Mouse (Mus musculus) left cerebral cortex, adult 18-20 months (tissue): ENCODE measurements around the gene Gm14214. TPM values are rescaled to one million over a fixed set of nuclear protein-coding genes. Genes with fewer than 3 reads are reported as not detected.

Experiments
- DNase-seq, 2 experiments: peaks; one replicate each; pipeline ENCODE4 v3.0.0; 2021 to 2022; ENCODE audit warnings: low spot score in 2 of 2, mixed read lengths in 1 of 2
- long read RNA-seq, 2 experiments: library from polyadenylated mRNA; stranded (forward); transcript quantifications; one replicate each; pipeline ENCODE4 v2.0.0; 2021
- total RNA-seq, 2 experiments: library from RNA; stranded (reverse); gene quantifications; 2 replicates each; pipeline ENCODE4 v1.2.3; 2021

Gene Gm14214
- not detected for total RNA-seq
- long read RNA-seq, experiment 1 = 0 reads
- long read RNA-seq, experiment 2 = 0 reads

DNA sequence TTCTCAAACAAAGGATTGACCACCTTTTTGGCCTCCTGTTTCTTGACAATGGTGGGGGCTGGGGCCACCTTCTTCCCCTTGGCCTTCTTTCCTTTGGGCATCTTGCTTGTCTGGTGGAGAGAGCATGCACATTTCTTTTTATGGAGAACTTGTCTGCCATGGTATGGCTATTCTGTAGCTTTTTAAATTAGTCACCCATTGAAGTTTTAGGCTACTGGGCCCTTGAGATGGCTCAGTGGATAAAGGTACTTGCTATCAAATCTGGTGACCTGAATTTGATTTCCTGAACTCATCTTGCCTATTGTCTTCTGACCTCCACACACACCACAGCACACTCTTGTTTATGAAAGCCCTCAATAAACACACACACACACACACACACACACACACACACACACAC is at the start of gene Gm14214:
Gm14214 (minus strand) TSS at position 101 of the 400 bp plus-strand sequence.
- no peak for DNase-seq

DNA sequence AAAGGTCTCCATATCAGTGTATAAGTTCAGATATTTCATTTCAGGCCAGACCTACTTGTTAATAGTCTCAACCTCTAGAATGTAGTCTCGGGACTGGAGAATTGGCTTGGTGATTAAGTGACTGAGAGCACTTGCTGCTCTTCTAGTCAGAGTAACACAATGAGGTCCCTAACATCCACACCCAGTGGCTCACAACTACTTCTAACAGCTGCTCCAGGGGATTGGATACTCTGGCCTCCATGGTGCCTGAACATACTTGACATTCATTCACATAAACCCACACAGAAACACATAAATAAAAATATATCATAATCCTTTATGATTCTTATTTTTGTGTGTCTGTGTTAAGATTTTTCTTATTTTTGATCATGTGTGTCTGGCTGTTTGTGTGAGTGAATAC is 48.8 kb upstream of the Gm14214 start:
- no peak for DNase-seq

DNA sequence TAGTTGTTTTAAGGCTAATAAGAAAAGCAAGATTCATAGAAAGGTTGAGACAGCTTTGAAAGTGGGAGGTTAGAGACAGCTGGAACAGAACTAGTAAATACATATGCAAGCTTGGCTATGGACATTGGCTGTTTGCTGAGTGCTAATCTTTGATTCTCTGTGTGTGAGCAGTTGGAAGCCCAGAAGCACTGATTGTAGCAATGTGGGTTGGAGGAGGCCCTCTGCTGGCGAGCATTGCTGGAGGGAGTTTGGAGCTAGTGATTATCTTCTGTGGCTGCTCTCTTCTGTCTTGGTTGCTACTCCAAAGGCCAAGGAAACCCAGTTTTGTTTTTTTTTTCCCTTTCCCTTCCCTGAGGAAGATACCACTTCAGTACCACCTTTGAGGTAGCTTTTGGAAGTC is 48.0 kb upstream of the Gm14214 start:
- DNase-seq = peak; percentile 39 to 47

DNA sequence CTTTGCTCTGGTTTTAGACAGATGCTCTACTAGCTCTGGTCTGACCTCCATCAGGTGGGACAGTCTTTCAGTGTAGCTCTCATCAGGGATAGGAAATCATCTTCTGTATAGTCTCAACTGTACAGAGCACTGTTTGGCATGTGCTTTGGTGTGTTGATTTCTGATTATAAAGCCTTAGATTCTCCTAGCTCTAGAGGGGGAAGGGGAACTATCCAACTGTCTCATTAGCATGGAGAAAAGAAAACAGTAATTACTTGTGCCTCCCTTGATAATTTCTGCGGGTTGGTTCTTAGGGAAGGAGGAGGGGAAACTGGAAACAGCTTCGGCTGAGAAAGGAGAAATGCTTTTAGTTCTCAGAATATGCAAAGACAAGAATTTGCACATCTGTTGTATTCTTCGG is 47.3 kb upstream of the Gm14214 start:
- no peak for DNase-seq

DNA sequence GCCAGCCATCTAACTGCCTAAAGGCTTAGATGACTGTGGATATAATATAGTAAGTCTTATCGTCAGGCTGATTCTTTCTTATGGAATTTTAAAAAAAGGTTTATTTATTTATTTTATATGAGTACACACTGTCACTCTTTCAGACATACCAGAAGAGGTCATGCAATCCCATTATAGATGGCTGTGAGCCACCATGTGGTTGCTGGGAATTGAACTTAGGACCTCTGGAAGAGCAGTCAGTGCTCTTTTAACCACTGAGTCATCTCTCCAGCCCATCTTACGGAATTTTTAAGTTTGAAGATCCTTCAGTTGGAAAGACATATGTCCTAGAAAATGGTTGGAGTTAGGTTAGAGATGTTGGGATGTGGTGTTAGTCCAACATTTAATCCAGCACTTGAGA is 43.6 kb upstream of the Gm14214 start:
- DNase-seq = no peak

DNA sequence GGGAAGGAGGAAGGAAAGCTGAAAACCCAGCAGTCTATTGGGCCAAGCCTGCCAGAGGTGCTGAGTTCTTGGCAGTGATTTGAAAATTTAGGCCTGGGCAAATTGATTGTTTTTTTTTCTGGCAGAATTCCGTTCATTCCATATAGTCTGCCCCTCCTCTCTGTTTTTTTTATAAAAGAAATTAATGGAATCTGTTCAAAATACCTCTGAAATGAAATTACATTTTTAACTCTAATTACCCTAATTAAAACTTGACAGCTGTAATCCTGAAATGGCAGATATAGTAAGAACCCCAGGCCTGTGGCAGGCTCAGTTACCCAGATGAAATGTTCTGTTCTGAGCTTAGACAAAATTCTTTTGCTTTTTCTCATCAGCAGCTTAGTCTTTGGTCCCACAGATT is 41.0 kb upstream of the Gm14214 start:
- DNase-seq = no peak

GRCm38 (mm10) chr2:154809107-154809762 is 39.4 kb upstream of the Gm14214 start:
- DNase-seq = no peak

GRCm38 (mm10) chr2:154807689-154808088 is 37.9 kb upstream of the Gm14214 start:
- no peak for DNase-seq

DNA sequence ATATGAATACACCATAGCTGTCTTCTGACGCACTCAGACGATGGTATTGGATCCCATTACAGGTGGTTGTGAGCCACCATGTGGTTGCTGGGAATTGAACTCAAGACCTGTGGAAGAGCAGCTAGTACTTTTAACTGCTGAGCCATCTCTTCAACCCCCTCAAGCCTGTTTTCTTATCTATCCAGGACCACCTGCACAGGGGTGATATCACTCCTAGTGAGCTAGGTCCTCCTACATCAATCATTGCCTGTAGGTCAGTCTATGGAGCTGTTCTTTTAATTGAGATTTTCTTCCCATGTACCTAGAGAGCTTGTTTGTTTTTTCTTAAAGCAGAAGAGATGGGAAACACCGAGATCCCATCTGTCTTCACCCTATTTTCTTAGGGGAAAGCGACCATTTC is 34.0 kb upstream of the Gm14214 start:
- DNase-seq = no peak

DNA sequence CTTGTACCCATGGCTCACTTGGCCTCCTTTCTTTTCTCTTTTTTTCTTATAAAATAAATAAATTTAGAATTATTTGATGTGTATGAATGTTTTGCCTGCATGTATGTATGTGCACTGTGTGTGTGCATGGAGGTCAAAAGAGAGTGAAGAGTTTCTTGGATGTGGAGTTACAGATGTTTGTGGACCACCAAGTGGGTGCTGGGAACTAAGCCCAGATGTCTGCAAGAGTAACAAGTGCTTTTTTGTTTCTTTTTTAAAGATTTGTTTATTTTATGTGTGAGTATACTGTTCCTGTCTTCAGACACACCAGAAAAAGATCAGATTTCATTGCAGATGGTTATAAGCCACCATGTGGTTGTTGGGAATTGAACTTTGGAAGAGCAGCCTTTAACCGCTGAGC is 33.5 kb upstream of the Gm14214 start:
- DNase-seq = no peak

DNA sequence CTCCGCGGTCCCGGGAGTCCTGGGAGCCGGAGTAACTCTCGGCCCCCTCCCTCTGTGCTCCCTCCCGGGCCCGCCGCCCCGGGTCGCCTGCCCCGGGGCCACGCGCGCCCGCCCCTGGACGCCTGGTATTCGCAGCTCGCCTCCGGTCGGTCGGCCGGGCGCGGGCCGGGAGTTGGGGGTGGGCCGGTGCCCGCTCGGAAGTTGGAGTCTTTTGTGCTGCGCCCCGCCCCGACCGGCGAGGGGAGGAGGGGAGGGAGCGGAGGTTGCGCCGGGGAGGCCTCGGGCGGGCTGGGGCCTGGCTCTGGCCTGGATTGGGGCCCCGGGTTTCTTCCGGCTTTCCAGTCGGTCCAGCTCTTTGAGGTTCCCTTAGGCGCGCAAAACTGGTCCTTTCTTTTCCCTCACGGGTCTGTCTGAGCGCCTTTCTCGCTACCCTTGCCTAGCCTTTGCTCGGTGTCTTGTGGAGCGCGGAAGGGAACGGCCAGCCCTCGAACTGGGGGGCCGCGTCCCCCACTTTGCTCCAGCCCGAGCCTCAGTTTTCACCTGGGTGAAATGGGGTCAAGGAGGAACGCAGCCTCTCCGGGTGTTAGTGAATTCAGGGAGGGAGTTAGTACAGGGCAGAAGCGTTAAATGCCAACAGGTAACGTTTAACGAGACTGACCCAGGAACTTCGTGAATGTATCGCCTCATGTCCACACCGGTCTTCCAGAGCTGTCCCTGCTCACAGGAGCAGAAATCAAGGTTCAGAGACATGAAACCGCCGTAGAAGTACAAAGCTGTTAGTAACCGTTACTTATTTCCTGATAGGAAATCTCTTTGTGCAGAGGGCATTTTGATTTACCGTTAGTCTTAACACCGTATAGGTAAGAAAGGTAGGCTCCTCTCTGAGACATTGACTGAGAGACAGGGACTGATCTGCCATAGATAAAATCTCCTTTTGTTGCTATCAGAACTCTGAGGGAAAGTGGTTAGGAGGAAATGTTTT is 22.1 kb upstream of the Gm14214 start:
- peak; percentile 34 to 66 for DNase-seq

DNA sequence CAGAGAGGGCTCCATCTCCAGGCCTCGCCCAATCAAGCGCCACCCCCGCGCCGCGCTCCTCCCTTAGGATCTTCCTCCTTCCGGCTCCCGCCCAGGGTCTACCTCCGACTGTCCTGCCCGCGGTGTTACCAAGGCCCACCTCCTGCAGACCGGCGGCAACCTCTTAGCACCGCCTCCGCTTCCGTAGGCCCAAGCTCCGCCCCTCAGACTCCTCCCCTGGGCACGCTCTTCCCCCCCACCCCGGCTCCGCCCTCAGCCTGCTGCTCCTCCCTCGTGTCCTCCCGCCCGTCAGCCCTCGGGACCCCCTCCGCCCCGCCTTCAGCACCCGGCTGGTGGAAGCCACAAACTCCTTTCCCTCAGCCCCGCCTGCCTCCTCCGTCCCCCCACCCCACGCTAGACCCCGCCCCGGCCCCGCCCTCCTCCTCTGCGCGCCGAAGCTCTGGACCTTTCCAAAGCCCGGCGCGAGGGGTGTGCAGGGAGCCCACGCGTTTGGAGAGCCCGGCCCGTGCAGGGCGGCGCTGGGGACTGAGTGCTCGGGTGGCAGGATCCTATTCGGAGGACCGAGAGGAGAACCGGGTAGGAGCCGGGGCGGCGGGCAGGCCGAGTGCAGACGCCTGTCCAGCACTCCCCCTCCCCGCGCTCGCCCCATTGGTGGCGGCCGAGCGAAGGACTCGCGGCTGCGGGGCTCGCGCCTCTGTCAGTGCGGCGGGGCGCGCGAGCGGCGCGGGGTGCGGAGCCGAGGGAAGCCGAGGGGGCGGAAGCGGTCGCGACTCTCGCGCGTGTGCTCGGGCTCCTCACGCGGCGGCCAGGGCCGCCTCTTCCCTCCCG is 21.0 kb upstream of the Gm14214 start, which contains the start of the genes Raly and a:
Raly (plus strand) TSS at position 441 of the 828 bp plus-strand sequence.
a (plus strand) TSS at position 747 of the 828 bp plus-strand sequence.
- peak; percentile 92 to 95 for DNase-seq

GRCm38 (mm10) chr2:154789977-154790655 is 20.3 kb upstream of the Gm14214 start:
- no peak for DNase-seq

- DNase-seq = no peak
Measured at GRCm38 (mm10) chr2:154789381-154789780, 19.6 kb upstream of the Gm14214 start.

- no peak for DNase-seq
Measured at GRCm38 (mm10) chr2:154786776-154787175, 16.9 kb upstream of the Gm14214 start.

- DNase-seq = no peak
Measured at GRCm38 (mm10) chr2:154786187-154786586, 16.4 kb upstream of the Gm14214 start.

DNA sequence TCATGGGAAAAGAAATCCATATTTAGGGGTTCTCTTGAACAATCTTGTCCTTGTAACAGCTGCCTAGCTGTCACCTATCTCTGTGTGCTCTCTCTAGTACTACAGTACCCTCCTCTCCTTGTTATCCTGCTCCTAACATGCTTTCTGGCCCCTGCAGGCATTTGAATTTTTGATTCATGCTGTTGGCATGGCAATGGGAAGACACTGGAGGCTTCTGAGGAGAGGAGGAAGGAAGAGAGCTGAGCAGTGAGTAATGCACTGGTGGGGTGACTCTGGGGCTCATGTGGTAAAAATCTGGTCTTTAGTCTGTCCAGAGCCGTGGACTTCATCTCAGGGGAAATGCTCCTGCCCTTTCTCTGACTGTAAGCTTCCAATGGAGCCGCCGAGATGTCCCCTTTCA is 15.5 kb upstream of the Gm14214 start:
- no peak for DNase-seq

GRCm38 (mm10) chr2:154782856-154783650 is 13.2 kb upstream of the Gm14214 start:
- no peak for DNase-seq

- no peak for DNase-seq
Measured at GRCm38 (mm10) chr2:154782361-154782760, 12.5 kb upstream of the Gm14214 start.

GRCm38 (mm10) chr2:154779648-154780047 is 9.8 kb upstream of the Gm14214 start:
- no peak for DNase-seq
